Mouse (Mus musculus): ENCODE measurements at regions not wholly inside any gene's neighbourhood (a gene's known extent, or its start where the extent isn't known, plus 50 kb on each side); places are given as distances from the start of the nearest gene placed in this dataset.
"Not testable (repeated sequence)": the region's sequence is repeated elsewhere in the genome, so short reads cannot be mapped to it uniquely, and the experiment has no call there.

- in situ Hi-C loops (cut with MboI, MseI): not testable (repeated sequence)
Measured at GRCm38 (mm10) chr3:31708367-31708766, 193.9 kb upstream of the Kcnmb2 start.

- in situ Hi-C loops (cut with MboI, MseI): no loop called here
Measured at GRCm38 (mm10) chr3:31741289-31741688, 161.0 kb upstream of the Kcnmb2 start.

GRCm38 (mm10) chr3:31755881-31756280 is 146.4 kb upstream of the Kcnmb2 start:
- in situ Hi-C loops (cut with MboI, MseI): no loop called here

GRCm38 (mm10) chr3:31769193-31769592 is 133.1 kb upstream of the Kcnmb2 start:
- in situ Hi-C loops (cut with MboI, MseI): no loop called here

GRCm38 (mm10) chr3:31790342-31790970 is 111.9 kb upstream of the Kcnmb2 start:
- in situ Hi-C loops (cut with MboI, MseI): loop anchor here (5.0 to 25.0 kb wide), 5 partner anchors 512 to 897 kb away; partner anchors contain the start of genes Kcnmb3 (in 1 of the 2) and Zfp639 (in 1 of the 2)

- in situ Hi-C loops (cut with MboI, MseI): loop anchor here (5.0 to 25.0 kb wide), 5 partner anchors 509 to 894 kb away; partner anchors contain the start of genes Kcnmb3 (in 1 of the 2) and Zfp639 (in 1 of the 2)
Measured at GRCm38 (mm10) chr3:31793466-31794040, 108.8 kb upstream of the Kcnmb2 start.

GRCm38 (mm10) chr3:31796621-31797020 is 105.7 kb upstream of the Kcnmb2 start:
- in situ Hi-C loops (cut with MboI, MseI): loop anchor here (10.0 to 25.0 kb wide), 4 partner anchors 528 to 891 kb away; partner anchors contain the start of genes Kcnmb3 (in 1 of the 2) and Zfp639 (in 1 of the 2)

GRCm38 (mm10) chr3:31799192-31799591 is 103.1 kb upstream of the Kcnmb2 start:
- in situ Hi-C loops (cut with MboI, MseI): loop anchor here (10.0 to 25.0 kb wide), 4 partner anchors 526 to 888 kb away; partner anchors contain the start of genes Kcnmb3 (in 1 of the 2) and Zfp639 (in 1 of the 2)

GRCm38 (mm10) chr3:31804038-31804437 is 98.3 kb upstream of the Kcnmb2 start:
- in situ Hi-C loops (cut with MboI, MseI): no loop called here

- in situ Hi-C loops (cut with MboI, MseI): no loop called here
Measured at GRCm38 (mm10) chr3:31807741-31808140, 94.6 kb upstream of the Kcnmb2 start.

GRCm38 (mm10) chr3:31809131-31809530 is 93.2 kb upstream of the Kcnmb2 start:
- in situ Hi-C loops (cut with MboI, MseI): not testable (repeated sequence)

GRCm38 (mm10) chr3:31811232-31811631 is 91.1 kb upstream of the Kcnmb2 start:
- in situ Hi-C loops (cut with MboI, MseI): no loop called here

- in situ Hi-C loops (cut with MboI, MseI): no loop called here
Measured at GRCm38 (mm10) chr3:31831913-31832312, 70.4 kb upstream of the Kcnmb2 start.

- in situ Hi-C loops (cut with MboI, MseI): no loop called here
Measured at GRCm38 (mm10) chr3:31841253-31841652, 61.1 kb upstream of the Kcnmb2 start.

GRCm38 (mm10) chr3:31847087-31847486 is 55.2 kb upstream of the Kcnmb2 start:
- in situ Hi-C loops (cut with MboI, MseI): no loop called here
